Mouse (Mus musculus) forelimb bud, embryonic 11.5 days (tissue): Measurements from ENCODE around the gene Eci2.
"Not testable (repeated sequence)": the region's sequence is repeated elsewhere in the genome, so short reads cannot be mapped to it uniquely, and the experiment has no call there.

ENCODE experiments used
- DNase-seq: peaks from one replicate; pipeline ENCODE4 v3.0.0-alpha.2; 2012; ENCODE audit warnings: low read depth, low spot score

Gene Eci2

DNA sequence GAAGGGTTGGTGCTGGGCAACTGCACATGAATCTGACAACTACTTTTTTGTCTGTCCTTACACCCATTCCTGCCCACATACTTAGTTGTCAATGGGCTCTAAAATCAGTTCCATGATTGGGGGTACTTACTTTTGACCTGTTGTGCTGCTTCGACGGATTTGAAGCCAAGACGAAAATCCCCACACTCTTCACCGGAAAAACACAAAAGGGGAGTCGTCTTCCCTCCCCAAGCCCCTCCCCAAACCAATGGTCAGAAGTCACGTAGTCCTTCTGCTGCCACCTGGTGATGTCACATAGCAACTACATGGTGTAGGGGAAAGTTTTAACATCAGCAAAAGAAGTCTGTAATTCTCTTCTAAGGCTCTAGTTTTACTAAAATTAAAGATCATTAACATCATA is at the start of gene Eci2:
TSS of gene Eci2 (minus strand) at position 218 of the 400 bp plus-strand sequence.
- DNase-seq, result peak; percentile 40

DNA sequence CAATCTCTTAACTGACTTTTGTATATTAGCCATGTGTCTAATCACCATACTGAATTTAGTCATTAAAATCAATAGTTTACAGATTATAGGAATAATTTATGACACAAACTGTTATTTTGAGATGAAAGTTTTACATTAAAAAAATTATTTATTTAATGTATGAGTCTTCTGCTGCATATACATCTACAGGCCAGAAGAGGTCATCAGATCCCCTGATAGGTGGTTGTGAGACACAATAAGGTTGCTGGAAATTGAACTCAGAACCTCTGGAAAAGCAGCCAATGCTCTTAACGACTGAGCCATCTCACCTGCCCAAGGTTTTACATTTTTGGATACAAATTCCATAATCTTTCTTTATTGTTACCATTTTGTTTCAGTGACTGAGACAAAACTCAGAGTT is 48.0 kb upstream of the Eci2 start:
- DNase-seq, result no peak

DNA sequence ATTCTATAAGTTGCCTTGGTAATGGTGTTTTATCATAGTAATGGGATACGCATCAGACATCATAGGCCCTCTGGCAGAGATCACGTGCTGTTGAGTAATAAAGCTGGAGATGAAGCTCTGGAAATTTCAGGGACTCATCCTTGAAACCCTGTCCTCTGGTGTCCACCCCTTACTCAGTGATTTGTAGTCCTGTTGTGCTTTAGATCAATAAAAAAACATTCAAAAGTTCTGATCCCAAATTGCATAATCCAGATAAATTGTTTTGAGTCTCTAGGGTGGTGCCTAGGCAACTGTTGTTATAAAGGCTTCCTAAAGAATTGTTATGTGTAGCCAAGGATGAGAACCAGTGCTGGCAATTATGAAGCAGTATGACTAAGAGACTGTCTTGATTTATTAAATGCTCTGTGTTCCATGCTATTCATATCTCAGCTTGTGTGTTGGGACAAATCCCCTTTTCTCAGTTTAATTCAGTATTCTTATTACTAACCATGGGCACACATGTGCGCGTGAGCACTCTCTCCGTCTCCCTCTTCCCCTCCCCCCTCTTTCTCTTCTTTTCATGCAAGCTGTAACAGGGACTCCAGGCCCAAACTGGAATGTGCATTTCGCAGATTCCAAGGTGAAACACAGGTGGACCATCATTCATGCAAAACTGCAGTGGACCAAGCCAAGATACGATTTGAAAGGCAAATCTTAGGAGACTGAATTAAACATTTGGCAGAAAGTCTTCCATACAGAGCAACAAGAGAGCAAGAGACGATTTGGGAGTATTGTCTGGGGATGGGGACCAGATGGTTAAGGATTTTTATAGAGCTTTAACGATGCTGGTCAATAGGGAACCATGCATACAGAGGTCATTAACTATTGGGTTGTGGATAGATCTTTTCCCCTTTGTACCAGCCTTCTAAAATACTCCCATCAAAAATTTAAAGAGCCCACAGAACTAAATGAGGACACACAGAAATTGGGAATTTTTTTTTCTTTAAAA is 43.9 kb upstream of the Eci2 start:
- DNase-seq, result no peak

DNA sequence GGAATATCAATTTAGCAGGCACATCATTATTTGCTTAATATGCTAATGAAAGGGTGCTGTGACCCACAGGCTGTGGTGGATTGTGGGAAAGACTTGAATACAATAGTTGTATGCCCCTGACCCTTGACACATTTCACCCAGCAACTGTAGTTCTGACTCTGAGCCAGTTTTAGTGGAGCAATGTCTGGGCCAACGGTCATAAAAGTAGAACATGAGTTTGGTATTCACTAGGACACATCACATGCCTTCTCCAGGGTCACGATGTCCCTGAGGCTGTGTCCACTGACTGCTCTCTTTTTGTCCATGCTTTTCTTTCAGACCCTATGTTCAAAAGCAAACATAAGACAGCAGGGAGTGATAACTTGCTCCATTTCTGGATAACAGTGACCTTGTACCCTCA is 40.2 kb upstream of the Eci2 start:
- DNase-seq, result no peak

DNA sequence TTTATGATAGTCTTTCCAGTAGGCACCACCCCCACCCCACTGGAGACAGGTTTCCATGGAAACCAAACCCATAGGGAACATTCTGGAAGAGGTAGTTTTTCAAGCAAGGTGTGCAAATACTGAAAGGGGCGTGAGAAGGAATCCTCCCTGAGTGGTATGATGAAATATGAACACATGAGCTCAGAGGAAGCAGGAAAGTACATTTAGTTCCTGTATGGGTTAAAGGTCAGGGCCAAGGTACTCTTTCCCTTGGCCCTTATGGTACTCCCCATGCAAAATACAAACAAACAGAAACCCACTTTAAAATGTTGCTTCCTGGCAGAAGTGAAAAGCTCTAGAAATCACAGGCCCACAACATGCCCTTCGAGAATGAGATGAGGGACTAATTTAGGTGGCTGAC is 39.1 kb upstream of the Eci2 start:
- DNase-seq, result no peak

DNA sequence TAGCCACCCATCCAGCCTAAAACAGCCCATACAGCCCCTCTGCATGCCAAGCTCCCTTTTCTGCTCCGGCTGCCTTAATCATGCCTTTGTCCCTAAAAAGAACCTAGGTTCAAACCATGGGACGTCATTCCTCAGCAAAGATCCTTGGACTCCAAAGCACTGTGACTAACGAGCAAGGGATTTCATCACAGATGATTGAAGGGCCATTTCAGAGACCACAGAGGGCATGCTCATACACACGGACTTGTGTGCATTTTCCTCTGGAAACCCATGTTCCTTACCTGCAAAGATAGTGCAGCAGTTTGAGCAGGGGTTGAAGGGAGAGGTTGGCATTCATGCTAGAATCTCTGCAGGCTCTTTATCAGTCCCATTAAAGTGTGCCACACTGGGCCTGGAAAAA is 37.5 kb upstream of the Eci2 start:
- DNase-seq, result no peak

DNA sequence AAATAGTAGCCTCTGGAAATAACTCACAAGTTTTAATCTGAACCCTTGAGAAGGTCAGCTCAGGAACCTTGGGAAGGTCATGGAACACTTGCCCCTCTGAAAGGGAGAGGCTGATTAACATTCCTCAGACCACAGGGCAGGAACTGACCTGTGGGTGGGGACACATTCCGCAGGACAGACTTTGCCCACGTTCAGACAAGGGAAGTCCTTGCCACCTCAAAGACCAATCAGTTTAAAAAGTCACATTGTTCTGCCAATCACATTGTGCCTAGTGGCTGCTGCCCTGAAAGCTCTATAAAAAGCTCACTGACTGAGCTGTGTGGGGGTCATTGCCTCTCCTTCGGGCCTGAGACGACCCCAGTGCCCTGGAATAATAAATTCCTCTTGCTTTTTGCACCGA is 31.2 kb upstream of the Eci2 start:
- DNase-seq, result no peak

DNA sequence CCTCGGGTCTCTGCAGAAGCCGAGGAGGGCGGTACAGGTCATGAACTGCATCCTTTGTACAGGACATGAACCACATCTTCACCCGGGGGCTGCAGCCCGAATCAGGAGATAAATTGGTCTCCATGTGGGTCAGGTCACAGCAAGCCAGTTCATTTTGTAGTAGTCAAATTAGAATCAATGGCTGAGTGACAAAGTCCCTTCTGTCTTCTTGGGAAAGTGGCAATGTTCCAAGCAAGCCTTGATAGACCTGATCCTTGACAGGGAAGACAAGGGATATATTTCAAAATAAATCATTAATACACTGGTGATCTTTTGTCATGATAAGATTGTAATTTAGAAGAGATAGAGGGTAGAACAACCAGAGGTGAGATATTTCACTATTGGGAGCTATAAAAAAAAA is 9.6 kb upstream of the Eci2 start:
- no peak for DNase-seq

DNA sequence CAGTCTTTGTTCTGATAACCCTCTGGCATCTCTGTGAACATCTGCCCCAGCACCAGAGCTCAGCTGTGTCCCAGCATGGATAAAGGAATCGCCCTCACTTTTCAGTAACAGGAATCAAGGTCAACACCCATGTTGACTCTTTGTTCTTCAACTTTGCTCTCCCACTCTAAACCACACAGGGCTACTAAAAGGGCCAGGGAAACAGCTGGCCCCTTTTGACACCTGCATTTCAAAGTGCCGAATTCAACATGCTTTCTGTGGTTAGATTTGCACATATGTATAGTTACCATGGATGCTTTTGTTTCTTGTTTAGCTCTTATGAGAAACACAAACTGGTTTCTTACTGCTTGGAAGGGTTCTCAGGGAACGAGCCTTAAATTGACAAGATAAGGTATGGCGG is 8.8 kb upstream of the Eci2 start:
- no peak for DNase-seq

DNA sequence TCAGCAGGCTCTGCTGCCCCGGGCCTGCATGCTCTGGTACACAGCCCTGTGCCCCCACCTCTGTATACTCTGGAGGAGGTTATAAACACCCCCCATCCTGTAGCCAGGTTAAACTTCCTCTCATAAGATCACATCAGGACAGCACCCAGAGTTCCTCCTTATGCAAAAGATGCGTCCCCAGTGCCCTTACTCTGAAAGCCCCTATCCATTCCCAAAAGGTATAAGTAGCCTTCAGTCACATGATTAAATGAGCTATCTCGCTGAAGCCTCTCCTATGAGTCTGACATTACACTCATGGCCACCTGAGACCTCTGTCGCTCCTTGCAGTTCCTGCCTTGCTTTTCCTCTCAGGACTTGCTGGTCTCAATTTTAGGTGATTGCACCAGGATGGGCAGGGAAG is 6.7 kb upstream of the Eci2 start:
- no peak for DNase-seq

DNA sequence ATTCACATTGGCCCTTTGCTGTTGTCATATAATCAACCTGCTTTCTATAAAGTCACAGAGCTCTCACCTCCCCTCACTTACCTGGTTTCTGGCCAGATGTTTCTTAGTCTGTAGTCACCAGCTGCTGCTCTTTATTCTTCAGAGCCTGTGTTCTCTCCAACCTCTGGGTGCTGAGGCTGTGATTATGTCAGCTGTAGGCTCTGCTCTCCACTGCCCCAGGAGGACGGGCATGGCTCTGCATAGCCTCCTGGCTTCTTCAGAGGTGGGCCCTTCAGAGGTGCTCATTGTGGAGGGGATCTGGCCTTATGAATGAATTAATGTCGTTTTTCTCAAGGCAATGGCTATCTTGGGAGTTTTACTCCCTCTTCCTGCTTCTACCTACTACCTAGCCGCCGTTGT is 4.8 kb upstream of the Eci2 start:
- DNase-seq, result no peak

DNA sequence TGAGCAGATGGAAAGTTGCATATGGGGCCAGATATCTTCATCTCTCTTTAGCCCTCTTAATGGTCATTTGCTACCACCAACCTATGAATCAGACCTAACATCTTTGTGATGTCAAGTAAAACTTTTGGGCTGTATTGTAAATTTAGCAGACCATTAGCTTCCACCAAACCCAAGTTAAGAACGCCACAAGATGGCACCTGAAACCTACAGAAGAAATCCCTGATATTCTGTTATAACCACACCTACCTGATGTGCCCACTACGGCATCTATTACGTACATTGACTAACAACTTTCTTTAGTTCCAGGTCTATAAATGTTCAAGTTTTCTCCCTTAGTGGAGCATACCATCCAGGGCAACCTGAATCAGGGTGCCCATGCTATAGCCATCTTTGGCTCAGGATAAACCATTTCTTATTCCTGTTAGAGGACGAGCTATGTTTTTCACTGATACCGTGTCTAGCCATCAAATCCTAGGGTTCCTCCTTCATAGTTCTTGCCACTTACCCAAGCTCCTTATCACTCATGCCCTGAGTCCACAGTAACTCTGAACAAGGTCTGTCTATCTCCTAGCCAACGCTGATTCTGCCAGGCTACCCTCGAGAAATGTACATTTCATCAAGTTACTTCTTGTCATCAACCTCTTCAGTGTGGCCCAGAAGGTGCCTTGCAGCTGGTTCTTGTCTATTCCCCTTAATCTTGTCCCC is 4.2 kb upstream of the Eci2 start:
- no peak for DNase-seq

DNA sequence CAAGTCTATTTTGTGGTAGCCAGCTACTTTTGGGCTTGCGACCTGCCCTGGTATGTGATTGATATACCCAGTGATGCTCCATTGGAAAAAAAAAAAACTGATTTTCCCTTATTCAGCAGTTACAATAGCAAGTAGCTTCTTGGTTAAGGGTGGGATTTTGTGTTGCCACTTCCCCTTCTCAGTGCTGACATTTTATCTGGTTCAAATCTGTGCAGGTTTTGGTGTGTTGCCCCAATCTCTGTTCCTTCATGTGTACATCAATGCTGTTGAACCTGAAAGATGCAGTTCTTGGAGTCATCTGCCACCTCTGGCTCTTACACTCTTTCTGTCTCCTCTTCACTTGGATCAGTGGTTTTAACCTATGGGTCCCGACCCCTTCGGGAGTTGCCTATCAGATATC is 1.5 kb upstream of the Eci2 start:
- no peak for DNase-seq

DNA sequence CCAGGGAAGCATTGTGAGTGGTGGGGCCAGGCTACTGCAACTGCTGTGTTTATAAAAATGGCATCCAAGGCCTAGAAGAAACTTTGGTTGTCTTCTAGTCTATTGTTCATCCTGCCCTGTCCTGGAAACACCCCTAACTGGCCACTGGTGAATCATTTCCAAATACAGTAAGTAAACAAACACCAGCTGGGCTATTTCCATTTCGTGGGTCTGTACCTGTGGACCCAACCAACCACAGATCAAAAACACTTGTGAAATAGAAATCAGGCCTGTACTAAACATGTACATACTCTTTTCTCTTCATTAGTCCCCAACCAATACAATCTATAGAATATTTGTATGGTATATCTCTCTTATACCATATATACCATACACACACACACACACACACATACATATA is 3.5 kb downstream of the Eci2 start:
- DNase-seq, result not testable (repeated sequence)

DNA sequence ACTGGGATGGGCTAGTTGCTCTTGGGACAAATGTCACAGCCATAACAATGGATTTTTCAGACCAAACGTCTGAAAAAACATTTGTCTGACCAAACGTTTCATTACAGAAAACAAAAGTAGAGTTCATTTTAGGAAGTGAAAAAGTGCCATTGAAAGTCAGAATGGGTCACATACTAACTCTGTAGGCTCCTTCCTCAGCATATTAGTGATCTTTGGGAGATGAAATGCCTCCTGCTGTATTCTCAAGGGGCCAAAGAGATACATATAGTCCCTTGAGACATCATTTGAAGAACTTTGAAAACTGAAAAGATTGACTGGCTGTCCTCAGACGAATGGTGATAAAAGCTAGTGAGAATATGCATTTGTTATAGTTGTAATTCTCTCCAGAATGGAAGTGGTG is 6.5 kb downstream of the Eci2 start:
- no peak for DNase-seq

DNA sequence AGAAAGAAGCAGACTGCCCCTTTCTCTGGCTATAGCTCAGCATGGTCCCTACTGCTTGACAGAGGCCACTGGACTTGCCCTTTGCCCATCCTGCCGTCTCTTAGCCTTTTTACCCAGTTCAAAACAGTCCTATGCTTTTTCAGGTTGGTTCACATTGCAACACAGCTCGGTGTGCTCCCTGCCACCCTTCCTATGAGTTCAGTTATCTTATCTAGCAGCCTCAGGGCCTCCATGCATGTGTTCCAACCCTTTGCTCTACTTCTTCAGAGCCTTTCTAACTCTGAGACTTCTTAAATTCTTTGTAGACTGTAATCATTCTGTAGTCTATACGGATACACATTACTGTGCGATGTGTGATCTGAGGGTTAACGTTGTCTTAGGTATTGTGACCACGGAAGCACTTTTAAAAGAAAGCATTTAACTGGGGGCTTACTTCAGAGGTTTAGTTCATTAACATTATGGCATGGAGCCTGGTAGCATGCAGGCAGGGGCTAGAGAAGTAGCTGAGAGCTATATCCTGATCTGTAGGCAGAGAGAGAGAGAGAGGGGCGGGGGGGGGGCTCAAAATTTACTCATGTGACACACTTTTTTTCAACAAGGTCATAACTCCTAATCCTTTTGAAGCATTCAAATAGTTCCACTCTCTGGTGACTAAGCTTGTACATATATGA is 7.9 kb downstream of the Eci2 start:
- no peak for DNase-seq

DNA sequence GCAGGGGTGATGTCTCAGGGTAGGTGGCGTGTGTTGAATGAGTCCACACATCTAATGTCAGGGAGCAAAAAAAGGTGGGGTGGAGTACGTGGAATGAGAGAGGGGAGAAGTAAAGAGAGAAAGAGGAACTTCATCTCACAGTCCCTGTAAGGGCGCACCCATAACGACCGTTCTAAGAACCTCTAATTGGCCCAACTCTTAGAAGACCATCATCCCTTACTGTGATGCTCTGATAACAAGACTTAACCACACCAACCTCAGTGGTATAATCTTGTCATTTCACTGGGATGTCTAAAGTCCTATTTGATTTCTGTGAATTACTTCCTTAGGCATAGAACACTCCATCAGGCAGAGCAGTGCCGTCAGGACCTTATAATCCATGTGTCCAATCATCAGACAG is 9.5 kb downstream of the Eci2 start:
- no peak for DNase-seq

DNA sequence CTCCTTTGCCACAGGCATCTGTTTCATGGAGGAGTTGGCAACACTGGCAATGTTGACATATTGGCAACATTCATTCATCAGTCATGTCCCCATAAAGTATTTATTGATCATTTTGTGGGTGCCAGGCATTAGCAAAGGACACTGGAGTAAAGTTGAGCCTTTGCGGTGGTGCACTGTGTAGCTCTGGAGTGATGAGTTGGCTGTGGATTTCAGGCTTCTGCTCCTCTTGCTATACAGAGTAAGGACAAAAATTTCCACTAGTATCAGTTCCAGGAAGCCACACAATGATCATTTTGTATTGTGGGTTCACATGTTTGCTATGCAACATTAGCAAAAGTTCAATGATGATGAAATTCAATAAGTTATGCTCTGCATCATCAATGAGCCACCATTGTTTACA is 10.8 kb downstream of the Eci2 start:
- DNase-seq, result no peak

DNA sequence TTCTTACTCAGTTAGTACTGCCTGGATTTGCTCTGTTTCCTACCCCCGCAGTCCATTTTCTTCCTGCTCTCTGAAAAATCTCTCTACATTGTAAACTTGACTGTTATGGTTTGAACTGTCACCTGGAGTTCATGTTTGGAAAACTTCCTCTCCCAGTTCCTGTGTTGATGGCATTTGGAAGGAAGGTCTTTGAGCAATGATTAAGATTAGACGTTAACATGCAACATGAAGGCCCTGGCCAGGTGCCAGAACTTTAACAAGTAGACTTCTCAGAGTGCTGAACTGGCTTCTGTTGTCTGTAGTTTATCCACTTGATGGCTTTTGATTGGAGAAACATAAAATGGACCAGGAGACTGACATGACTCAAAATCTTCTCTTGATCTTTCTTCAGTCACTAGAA is 31.0 kb downstream of the Eci2 start:
- no peak for DNase-seq

DNA sequence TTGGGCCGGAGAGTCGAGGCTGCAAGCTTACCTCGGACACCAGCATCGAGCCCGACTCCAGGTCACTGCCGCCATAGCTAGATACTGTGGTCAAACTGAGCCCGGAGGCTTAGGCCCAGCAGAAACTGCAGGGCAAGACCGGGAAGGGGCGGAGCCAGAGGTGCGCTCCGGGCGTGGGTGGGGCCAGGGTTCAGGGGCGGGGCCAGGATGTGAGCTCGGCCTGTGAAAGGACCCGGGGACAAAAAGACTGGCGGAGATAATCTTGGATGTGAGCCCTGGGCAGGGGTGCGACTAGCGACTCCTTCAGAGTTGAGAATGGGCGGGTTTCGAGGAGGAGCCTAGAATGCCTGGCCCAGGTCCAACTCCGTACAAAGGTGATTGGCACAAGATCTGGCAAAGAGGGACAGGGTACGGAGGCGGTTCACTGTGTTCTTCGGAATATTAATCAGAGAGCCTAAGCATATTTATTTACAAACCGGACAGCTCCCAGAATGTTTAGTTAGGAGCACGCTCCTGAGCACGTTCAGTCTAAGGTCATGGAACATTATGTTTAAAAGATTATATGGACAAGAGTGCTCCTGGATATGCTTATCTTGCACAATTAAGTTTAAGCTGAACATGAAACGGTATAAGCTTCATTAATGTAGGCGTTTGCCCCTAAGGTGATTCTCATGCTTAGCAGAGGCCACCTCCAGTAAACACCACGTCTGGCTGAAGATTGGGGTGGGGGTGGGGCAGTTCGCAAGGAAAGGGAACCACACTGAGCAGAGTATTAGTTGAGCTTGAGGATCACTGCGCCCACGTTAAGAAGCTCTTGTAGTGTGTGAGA is 32.7 kb downstream of the Eci2 start:
- DNase-seq, result peak; percentile 92

DNA sequence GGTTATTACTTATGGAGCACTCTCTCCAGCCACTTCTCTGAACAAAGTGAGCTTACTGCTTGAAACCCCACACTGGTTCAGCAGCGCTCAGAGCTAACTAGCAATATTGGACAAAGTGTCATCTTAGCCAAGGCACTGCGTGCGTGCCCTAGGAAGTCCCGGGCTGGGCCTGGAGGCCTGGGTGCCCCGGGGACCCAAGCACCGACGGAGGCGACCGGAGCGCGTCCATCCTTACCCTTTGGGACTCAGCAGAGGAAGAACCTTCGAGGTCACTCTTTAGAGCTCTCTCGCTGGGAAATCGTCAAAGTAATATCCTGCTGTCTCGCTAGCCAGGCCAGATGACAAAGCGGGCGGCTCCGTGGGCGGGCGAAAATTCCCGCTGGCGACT is 33.3 kb downstream of the Eci2 start:
- DNase-seq, result no peak

DNA sequence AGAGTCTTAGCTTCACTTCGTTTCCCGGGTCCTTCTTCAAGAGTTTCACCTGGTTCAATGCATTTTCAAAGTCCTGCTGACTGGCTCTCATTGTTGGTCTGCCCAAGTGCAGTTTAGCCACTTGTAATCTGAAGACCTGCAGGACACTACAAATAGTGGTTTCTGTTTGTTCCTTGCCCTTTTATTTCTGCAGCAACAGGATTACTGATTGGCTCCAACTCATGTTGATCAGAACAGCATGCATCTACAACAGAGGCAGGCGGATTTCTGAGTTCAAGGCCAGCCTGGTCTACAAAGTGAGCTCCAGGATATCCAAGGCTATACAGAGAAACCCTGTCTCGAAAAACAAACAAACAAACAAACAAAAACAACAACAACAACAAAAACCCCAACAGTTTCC is 33.8 kb downstream of the Eci2 start:
- no peak for DNase-seq
